Mouse (Mus musculus) brain, embryonic 14.5 days (tissue): ENCODE measurements around the gene 5730522E02Rik.

Experiments used
- CTCF ChIP-seq: fragments of 200-500 bp; IDR thresholded peaks from 2 replicates; pipeline ENCODE4 v1.5.1; 2012; ENCODE audit warnings: inconsistent platforms, mild to moderate bottlenecking, moderate library complexity, borderline replicate concordance; ENCODE audit not compliant: insufficient read depth, insufficient read length; ENCODE audit errors: extremely low read depth
- POLR2A ChIP-seq: fragments of 200-500 bp; IDR thresholded peaks from 2 replicates; pipeline ENCODE4 v1.6.1; 2012; ENCODE audit warnings: mild to moderate bottlenecking, inconsistent platforms, borderline replicate concordance; ENCODE audit not compliant: poor library complexity, insufficient read depth, insufficient read length, severe bottlenecking; ENCODE audit errors: extremely low read depth

DNA sequence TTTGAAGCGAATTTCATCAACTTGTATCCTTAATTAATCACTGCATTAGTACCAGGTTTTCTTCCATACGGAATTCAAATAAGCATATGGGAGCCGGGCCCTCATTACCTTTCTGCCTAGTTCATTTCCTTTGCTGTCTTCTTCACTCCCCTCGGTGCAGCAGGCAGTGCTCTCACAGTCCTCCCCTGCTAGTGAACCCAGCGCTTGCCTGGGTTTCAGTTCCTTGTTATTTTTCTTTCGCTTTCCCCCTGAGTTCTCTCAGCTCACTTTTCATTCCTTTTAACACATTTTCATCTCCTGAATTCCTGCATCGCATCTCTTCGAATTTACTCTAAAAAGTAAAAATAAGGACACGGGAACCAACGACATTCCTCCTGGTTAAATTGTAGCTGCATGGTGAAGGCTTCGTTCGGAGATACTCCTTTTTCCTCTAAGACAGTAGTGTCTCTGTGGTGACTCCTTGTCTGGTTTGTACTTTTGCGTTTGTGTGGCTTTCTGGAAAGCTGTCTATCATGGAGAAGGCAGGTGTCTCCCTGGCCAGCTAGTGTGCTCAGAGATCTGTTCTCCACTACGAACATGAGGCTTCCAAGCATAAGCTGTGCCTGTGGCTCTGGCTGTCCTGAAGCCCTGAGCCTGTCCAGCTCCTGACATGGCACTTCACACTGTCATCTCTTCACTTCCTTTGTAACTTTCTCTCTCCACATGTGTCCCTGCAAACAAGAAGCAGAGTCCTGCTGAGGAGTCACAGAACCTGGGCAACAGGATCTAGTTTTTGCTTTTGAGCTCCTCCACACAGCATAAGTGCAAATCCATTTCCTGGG lies 361.5 kb downstream of the 5730522E02Rik start:
- no peak for TF ChIP-seq CTCF
- TF ChIP-seq POLR2A, result no peak
